Mouse (Mus musculus) adrenal gland, adult 8-10 months (tissue): ENCODE measurements around the gene Arid1b. TPM values are rescaled to one million over a fixed set of nuclear protein-coding genes. Genes with fewer than 3 reads are reported as not detected.

Source experiments
- DNase-seq: peaks from one replicate; pipeline ENCODE4 v3.0.0; 2022
- total RNA-seq, 4 experiments: library from RNA; stranded (reverse); gene quantifications; 2 replicates each; pipeline ENCODE4 v1.2.4; 2022

Gene Arid1b
- total RNA-seq, 4 experiments from 2014 or later, result 66.1 to 89.1 (median 73.7) TPM

GRCm38 (mm10) chr17:5248957-5249656, 255.0 kb downstream of the Arid1b start:
- no peak for DNase-seq

- DNase-seq, result no peak
Observed at GRCm38 (mm10) chr17:5249681-5250180, 255.6 kb downstream of the Arid1b start.

GRCm38 (mm10) chr17:5252436-5252835, 258.3 kb downstream of the Arid1b start:
- DNase-seq, result peak; percentile 49

GRCm38 (mm10) chr17:5254717-5255617, 260.8 kb downstream of the Arid1b start:
- no peak for DNase-seq

- no peak for DNase-seq
Observed at GRCm38 (mm10) chr17:5255618-5255933, 261.4 kb downstream of the Arid1b start.

- no peak for DNase-seq
Observed at GRCm38 (mm10) chr17:5258978-5259377, 264.8 kb downstream of the Arid1b start.

GRCm38 (mm10) chr17:5261131-5261651, 267.1 kb downstream of the Arid1b start:
- no peak for DNase-seq

GRCm38 (mm10) chr17:5261874-5262605, 267.9 kb downstream of the Arid1b start:
- no peak for DNase-seq

GRCm38 (mm10) chr17:5262788-5263187, 268.7 kb downstream of the Arid1b start:
- DNase-seq, result no peak

GRCm38 (mm10) chr17:5264783-5265182, 270.7 kb downstream of the Arid1b start:
- DNase-seq, result no peak

GRCm38 (mm10) chr17:5265615-5266014, 271.5 kb downstream of the Arid1b start:
- DNase-seq, result no peak

GRCm38 (mm10) chr17:5267747-5268146, 273.6 kb downstream of the Arid1b start:
- no peak for DNase-seq

- peak; percentile 52 for DNase-seq
Observed at GRCm38 (mm10) chr17:5269302-5269701, 275.2 kb downstream of the Arid1b start.

- DNase-seq, result no peak
Observed at GRCm38 (mm10) chr17:5269774-5270173, 275.6 kb downstream of the Arid1b start.

- no peak for DNase-seq
Observed at GRCm38 (mm10) chr17:5270823-5271222, 276.7 kb downstream of the Arid1b start.

- DNase-seq, result no peak
Observed at GRCm38 (mm10) chr17:5273118-5273517, 279.0 kb downstream of the Arid1b start.

- DNase-seq, result no peak
Observed at GRCm38 (mm10) chr17:5273685-5274084, 279.6 kb downstream of the Arid1b start.

GRCm38 (mm10) chr17:5274429-5274828, 280.3 kb downstream of the Arid1b start:
- DNase-seq, result no peak

- DNase-seq, result no peak
Observed at GRCm38 (mm10) chr17:5275749-5276148, 281.6 kb downstream of the Arid1b start.

- no peak for DNase-seq
Observed at GRCm38 (mm10) chr17:5277137-5277871, 283.2 kb downstream of the Arid1b start.

- no peak for DNase-seq
Observed at GRCm38 (mm10) chr17:5280499-5281053, 286.4 kb downstream of the Arid1b start.

GRCm38 (mm10) chr17:5284783-5285182, 290.7 kb downstream of the Arid1b start:
- DNase-seq, result no peak
